Mouse (Mus musculus) myocyte (in vitro differentiated cells): ENCODE results near the gene Rbfox1.

Experiments used
- CEBPB ChIP-seq: IDR thresholded peaks from 2 replicates; pipeline ENCODE4 v1.6.1; 2011; ENCODE audit warnings: mild to moderate bottlenecking, moderate library complexity; ENCODE audit not compliant: poor library complexity, insufficient read depth, severe bottlenecking
- E2F4 ChIP-seq: IDR thresholded peaks from one replicate; pipeline ENCODE4 v1.6.1; 2011; ENCODE audit warnings: mild to moderate bottlenecking, control low read depth, moderate library complexity; ENCODE audit not compliant: insufficient read depth
- MAX ChIP-seq: IDR thresholded peaks from one replicate; pipeline ENCODE4 v1.6.1; 2011; ENCODE audit warnings: low read depth, mild to moderate bottlenecking, control low read depth
- POLR2A ChIP-seq: IDR thresholded peaks from one replicate; pipeline ENCODE4 v1.6.1; 2011; ENCODE audit warnings: low read depth, mild to moderate bottlenecking, control low read depth, moderate library complexity; ENCODE audit not compliant: insufficient read length
- SRF ChIP-seq: IDR thresholded peaks from one replicate; pipeline ENCODE4 v1.6.1; 2011; ENCODE audit warnings: low read depth; ENCODE audit not compliant: control insufficient read depth, insufficient read length
- USF1 ChIP-seq: IDR thresholded peaks from one replicate; pipeline ENCODE4 v1.6.1; 2011; ENCODE audit warnings: low read depth, mild to moderate bottlenecking, control low read depth, moderate library complexity

- TF ChIP-seq CEBPB, result no peak
- no peak for TF ChIP-seq POLR2A
- no peak for TF ChIP-seq SRF
- no peak for TF ChIP-seq E2F4
- TF ChIP-seq USF1, result no peak
- TF ChIP-seq MAX, result no peak
These were observed 1208.5 kb downstream of the Rbfox1 start for GRCm38 (mm10) chr16:7093686-7094085.
